Mouse (Mus musculus) spleen, adult 2 months (tissue): Measurements from ENCODE around the gene Dmrt2.

Experiments used
- CTCF ChIP-seq: fragments of 200-500 bp; IDR thresholded peaks from 2 replicates; pipeline ENCODE4 v1.5.1; 2011; ENCODE audit warnings: mild to moderate bottlenecking, inconsistent platforms; ENCODE audit not compliant: insufficient read depth, insufficient read length, insufficient replicate concordance; ENCODE audit errors: extremely low read depth
- POLR2A ChIP-seq: fragments of 200-500 bp; IDR thresholded peaks from 2 replicates; pipeline ENCODE4 v1.6.1; 2011; ENCODE audit warnings: low read depth, low read length, inconsistent platforms

DNA sequence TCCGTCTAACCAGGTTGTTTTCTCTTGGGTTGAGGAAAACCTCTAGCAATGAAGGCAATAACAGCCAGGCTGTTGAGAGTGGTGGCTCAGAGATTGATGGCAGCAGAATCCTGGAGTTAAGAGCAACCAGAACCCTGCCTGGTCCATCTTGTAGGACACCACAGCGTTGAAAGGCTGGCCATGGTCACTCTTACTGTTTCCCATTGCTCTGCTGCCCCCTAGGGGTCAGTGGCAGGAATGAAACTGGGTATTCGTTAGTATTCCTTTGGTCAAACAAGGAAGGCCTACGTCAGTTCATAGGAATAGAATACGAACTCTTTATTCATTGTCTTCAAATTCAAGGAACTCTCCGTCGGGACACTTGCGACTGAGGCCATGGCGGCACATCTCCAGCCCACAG lies 43.7 kb upstream of the Dmrt2 start:
- TF ChIP-seq POLR2A = no peak
- peak; percentile 66; the same call in 1 of the 2 replicates for TF ChIP-seq CTCF
